Mouse (Mus musculus) liver, embryonic 15.5 days (tissue): ENCODE measurements at regions not wholly inside any gene's neighbourhood (a gene's known extent, or its start where the extent isn't known, plus 50 kb on each side); places are given as distances from the start of the nearest gene placed in this dataset.

Experiments used
- ATAC-seq: fragments of 200-750 bp; cut with Nextera tagmentation; 2 replicates; pipeline ENCODE4 v1.8.0; 2017; ENCODE audit warnings: moderate number of reproducible peaks, mild to moderate bottlenecking, moderate library complexity; ENCODE audit not compliant: insufficient read depth
- H3K27ac ChIP-seq: fragments of 300-500 bp; sonication (generic); replicated peaks from 2 replicates; pipeline ENCODE4 v1.5.1; 2015; ENCODE audit warnings: mild to moderate bottlenecking, inconsistent platforms
- H3K27me3 ChIP-seq: fragments of 300-500 bp; sonication (generic); 2 replicates; pipeline ENCODE4 v1.6.1; 2015; ENCODE audit warnings: mild to moderate bottlenecking, inconsistent platforms
- H3K36me3 ChIP-seq: fragments of 300-500 bp; sonication (generic); replicated peaks from 2 replicates; pipeline ENCODE4 v1.6.1; 2015; ENCODE audit warnings: moderate library complexity, mild to moderate bottlenecking, inconsistent platforms
- H3K4me1 ChIP-seq: fragments of 300-500 bp; sonication (generic); replicated peaks from 2 replicates; pipeline ENCODE4 v1.6.1; 2015; ENCODE audit warnings: inconsistent platforms
- H3K4me2 ChIP-seq: fragments of 300-500 bp; sonication (generic); 2 replicates; pipeline ENCODE4 v1.6.1; 2015; ENCODE audit warnings: moderate library complexity, mild to moderate bottlenecking, inconsistent platforms
- H3K4me3 ChIP-seq: fragments of 300-500 bp; sonication (generic); replicated peaks from 2 replicates; pipeline ENCODE4 v1.5.1; 2015; ENCODE audit warnings: mild to moderate bottlenecking, inconsistent platforms
- H3K9ac ChIP-seq: fragments of 300-500 bp; sonication (generic); 2 replicates; pipeline ENCODE4 v1.6.1; 2015; ENCODE audit warnings: moderate library complexity, mild to moderate bottlenecking, inconsistent platforms
- H3K9me3 ChIP-seq: fragments of 300-500 bp; sonication (generic); replicated peaks from 2 replicates; pipeline ENCODE4 v1.6.1; 2016; ENCODE audit warnings: inconsistent platforms
- WGBS: fragments of 180-500 bp; shearing (Covaris S2); methylation state at CpG from one replicate; pipeline ENCODE4 v1.1.7; 2015; ENCODE audit warnings: mixed read lengths; ENCODE audit not compliant: insufficient replicate concordance; 5-methylcytosine and 5-hydroxymethylcytosine counted together

DNA sequence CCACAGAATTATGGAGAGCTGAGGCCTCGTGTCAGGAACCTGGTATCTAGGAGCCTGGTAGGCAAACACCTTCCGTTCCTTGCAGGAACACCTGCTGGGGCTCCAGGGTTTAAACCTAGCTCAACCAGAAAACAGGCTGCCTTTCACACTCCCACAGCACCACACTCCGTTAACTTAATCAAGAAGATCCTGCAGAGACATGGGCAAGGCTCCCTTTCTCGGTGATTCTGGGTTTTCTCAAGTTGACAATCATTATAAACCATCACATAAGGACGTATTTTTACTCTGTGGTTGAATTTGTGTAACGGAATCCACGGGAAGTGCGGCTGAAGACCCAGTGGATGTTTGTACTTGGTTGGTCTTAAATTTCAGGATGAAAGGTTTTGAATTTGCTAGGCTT is 82.1 kb upstream of the Tmem178 start:
- no peak overlapping the region for H3K27ac ChIP-seq
- no peak overlapping the region for H3K4me2 ChIP-seq
- H3K36me3 ChIP-seq, result no peaks in the 10 kb centered on the region
- no peaks in the 10 kb centered on the region for H3K4me1 ChIP-seq
- 67% methylated on average over 8 of the region's 8 CpGs for WGBS
- H3K4me3 ChIP-seq, result no peak overlapping the region
- ATAC-seq, result no peak
- H3K9me3 ChIP-seq, result no peaks in the 10 kb centered on the region
- no peak overlapping the region for H3K9ac ChIP-seq
- no peaks in the 10 kb centered on the region for H3K27me3 ChIP-seq

DNA sequence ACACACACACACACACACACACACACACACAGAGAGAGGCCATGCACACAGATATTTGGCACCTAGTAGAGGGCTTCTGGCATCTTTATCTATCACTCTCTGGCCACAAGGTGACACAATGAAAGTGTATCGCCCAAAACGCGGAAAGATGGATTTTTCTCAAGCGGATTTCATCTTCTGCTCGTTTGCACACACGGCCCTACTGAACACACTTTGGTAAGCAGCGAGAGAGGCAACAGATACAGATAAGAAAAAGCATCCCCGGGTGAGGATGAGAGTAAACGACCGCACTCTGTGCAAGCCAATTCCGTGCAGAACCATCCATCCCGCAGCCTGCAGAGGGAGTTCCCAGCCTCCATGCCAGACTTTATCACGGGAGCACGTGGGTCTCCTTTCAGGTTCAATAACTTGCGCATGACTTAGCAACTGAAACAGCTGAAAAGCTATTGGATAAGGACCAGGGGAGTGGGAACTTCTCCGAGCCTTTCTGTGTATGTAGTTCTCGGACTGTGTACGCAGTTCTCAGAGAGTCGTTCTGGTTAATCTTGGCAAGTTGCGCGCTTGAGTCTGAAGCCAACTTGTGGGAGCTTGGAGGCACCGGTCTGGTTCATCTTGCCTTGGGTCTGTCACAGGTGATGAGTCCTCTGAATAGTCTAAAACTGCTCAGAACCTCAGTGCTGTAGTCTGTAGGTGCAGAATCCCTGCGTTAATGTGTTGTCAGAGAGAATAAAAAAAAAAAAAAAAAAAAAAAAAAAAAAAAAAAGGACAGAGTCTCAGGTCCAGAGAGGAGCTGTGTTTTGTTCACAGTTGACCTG is 97.2 kb upstream of the Tmem178 start:
- Histone ChIP-seq H3K27me3 (no peaks in the 10 kb centered on the region), H3K4me1 (no peaks in the 10 kb centered on the region), H3K9ac (no peak overlapping the region), H3K27ac (no peak overlapping the region), H3K4me3 (no peak overlapping the region), H3K4me2 (no peak overlapping the region), H3K36me3 (no peaks in the 10 kb centered on the region), H3K9me3 (no peaks in the 10 kb centered on the region)
- WGBS, result 66% methylated on average over 23 of the region's 23 CpGs
- ATAC-seq, result no peak

DNA sequence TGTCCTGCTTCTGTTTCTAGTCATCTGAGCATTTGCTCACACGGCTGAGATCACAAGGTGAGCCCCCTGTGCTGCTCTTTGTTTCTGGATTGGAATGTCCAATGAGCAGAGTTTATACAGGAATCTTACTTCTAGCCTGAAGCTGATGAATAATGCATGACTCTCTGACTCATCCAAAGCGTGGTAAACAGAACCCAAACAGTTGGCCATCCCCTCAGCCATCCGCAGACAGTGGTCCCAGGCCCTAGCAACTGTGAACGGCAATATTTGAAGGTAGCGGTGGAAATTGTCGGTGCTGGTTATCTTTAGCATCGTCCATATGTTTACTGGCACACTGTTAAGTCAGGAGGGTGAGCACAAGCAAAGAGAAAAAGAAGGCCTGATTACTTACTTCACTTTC is 99.1 kb upstream of the Tmem178 start:
- no peak overlapping the region for H3K27ac ChIP-seq
- no peaks in the 10 kb centered on the region for H3K27me3 ChIP-seq
- no peak overlapping the region for H3K9ac ChIP-seq
- H3K4me1 ChIP-seq, result no peaks in the 10 kb centered on the region
- no peak overlapping the region for H3K4me3 ChIP-seq
- H3K4me2 ChIP-seq, result no peak overlapping the region
- H3K9me3 ChIP-seq, result no peaks in the 10 kb centered on the region
- 71% methylated on average over 7 of the region's 7 CpGs for WGBS
- H3K36me3 ChIP-seq, result no peaks in the 10 kb centered on the region
- no peak for ATAC-seq

DNA sequence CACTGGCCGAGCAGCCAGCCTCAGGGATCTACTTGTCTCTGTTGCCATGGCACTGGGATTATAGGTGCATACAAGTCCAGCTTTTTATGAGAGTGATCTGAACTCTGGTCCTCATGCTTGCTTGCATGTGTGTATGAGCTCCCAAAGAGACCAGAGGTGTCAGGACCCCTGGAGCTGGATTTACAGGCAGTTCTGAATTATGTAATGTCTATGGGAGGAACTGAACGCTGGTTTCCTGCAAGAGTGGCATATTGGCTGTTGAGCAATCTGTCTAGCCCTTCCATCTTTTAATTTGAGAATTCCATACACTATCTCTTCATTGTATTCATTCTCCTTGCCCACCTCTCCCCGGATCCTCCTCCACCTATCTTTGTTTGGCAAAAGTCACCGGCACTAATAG is 102.5 kb upstream of the Tmem178 start:
- no peak for ATAC-seq
- Histone ChIP-seq H3K27ac (no peak overlapping the region), H3K4me2 (no peak overlapping the region), H3K36me3 (no peaks in the 10 kb centered on the region), H3K4me3 (no peak overlapping the region), H3K4me1 (no peaks in the 10 kb centered on the region), H3K9me3 (no peaks in the 10 kb centered on the region), H3K9ac (no peak overlapping the region), H3K27me3 (no peaks in the 10 kb centered on the region)
- whole genome bisulfite sequencing, result 56% methylated on average over 4 of the region's 4 CpGs

DNA sequence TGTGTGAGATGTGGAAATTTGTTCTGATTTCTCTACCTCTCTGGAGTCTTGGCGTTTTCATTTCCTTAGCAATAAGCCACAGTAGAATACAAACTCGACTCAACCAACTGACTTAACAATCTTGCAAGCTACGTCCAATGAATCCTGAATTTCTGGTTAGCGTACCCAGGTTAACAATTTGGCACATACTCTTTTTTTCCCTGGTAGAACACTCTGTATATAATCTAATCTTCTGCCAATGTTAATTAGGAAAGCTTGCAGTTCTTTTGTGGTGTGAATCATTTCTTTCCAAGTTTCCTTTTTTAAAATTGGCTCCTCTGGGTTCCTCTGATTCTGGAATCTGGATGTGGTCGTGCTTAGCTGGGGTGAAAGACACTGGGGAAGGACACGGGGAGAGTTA is 103.5 kb upstream of the Tmem178 start:
- WGBS, result 65% methylated on average over 6 of the region's 6 CpGs
- H3K27me3 ChIP-seq, result no peaks in the 10 kb centered on the region
- no peak overlapping the region for H3K9ac ChIP-seq
- no peak for ATAC-seq
- H3K27ac ChIP-seq, result no peak overlapping the region
- H3K36me3 ChIP-seq, result no peaks in the 10 kb centered on the region
- no peak overlapping the region for H3K4me3 ChIP-seq
- H3K4me2 ChIP-seq, result no peak overlapping the region
- no peaks in the 10 kb centered on the region for H3K9me3 ChIP-seq
- no peaks in the 10 kb centered on the region for H3K4me1 ChIP-seq

- no peaks in the 10 kb centered on the region for H3K36me3 ChIP-seq
- WGBS, result 72% methylated on average over 4 of the region's 4 CpGs
- H3K27me3 ChIP-seq, result no peaks in the 10 kb centered on the region
- no peaks in the 10 kb centered on the region for H3K4me1 ChIP-seq
- no peak for ATAC-seq
- no peak overlapping the region for H3K27ac ChIP-seq
- no peak overlapping the region for H3K4me3 ChIP-seq
- H3K9me3 ChIP-seq, result no peaks in the 10 kb centered on the region
- no peak overlapping the region for H3K4me2 ChIP-seq
- H3K9ac ChIP-seq, result no peak overlapping the region
These were observed 104.0 kb upstream of the Tmem178 start for GRCm38 (mm10) chr17:80840452-80840851.

GRCm38 (mm10) chr17:80834701-80835100 is 106.4 kb upstream of the Map4k3 start:
- Histone ChIP-seq H3K9ac (no peak overlapping the region), H3K36me3 (no peaks in the 10 kb centered on the region), H3K4me1 (no peaks in the 10 kb centered on the region), H3K4me2 (no peak overlapping the region), H3K4me3 (no peak overlapping the region), H3K9me3 (no peaks in the 10 kb centered on the region), H3K27ac (no peak overlapping the region), H3K27me3 (no peaks in the 10 kb centered on the region)
- ATAC-seq, result no peak

GRCm38 (mm10) chr17:80834176-80834517 is 105.9 kb upstream of the Map4k3 start:
- WGBS, result 34% methylated on average over 5 of the region's 5 CpGs
- Histone ChIP-seq H3K27me3 (no peaks in the 10 kb centered on the region), H3K36me3 (no peaks in the 10 kb centered on the region), H3K4me1 (no peaks in the 10 kb centered on the region), H3K4me3 (no peak overlapping the region), H3K27ac (no peak overlapping the region), H3K9me3 (no peaks in the 10 kb centered on the region), H3K4me2 (peak overlapping the region; percentile 26), H3K9ac (no peak overlapping the region)
- no peak for ATAC-seq

DNA sequence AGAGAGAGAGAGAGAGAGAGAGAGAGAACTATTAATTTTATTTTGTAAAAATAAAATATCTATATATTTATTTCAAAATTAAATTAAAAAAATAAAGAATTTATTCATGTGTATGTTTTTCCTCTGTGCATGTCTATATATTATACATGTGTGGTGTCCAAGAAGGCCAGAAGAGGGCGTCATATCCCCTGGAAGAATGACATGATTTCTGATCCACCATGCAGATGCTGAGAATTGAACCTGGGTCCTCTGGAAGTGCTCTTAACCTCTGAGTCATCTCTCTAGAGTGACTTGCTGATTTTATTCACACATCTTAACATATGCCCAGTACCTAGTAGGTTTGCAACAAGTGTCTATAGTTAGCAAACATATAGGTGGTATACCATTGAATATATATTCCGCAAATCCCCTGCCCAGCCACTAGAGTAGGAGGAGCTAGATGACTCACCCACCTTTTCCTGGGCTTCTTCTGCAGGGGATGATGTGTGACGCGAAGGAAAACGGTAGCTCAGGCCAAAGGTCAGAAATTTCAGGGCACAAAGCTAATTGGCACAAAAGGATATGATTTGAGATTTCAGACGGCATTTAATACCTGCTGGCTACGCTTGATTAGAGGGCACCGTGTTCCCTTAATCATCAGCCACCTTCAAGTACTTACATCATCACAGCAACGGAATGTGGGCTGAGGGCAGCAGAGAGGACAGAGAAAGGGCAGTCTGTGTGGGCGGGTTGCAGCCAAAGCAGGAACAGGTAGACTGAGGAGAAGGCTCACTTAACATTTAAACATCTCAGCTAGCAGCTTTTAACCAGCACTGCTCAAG is 105.3 kb upstream of the Map4k3 start:
- Histone ChIP-seq H3K4me1 (no peaks in the 10 kb centered on the region), H3K9me3 (no peaks in the 10 kb centered on the region), H3K4me2 (peak overlapping the region; percentile 26), H3K27ac (no peak overlapping the region), H3K36me3 (no peaks in the 10 kb centered on the region), H3K9ac (no peak overlapping the region), H3K4me3 (no peak overlapping the region), H3K27me3 (no peaks in the 10 kb centered on the region)
- 26% methylated on average over 10 of the region's 10 CpGs for whole genome bisulfite sequencing
- ATAC-seq, result peak; percentile 34; the same call in 1 of the 2 replicates

DNA sequence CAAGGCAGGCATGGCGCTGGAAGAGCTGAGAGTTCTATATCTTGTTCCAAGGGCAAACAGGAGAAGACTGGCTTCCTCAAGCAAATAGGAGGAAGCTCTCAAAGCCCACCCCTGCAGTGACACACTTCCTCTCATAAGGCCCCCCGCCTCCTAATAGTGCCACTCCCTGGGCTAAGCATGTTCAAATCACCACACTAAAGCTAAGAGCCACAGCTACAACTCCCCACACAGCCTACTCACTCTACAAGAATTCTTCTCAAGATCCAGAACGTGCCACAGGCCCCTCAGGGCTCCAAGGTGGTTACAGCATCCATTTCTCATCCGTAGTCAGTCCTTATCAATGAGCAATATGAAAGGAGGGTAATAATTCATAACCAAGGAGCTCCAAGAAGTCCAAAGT is 103.4 kb upstream of the Map4k3 start:
- 46% methylated on average over 4 of the region's 4 CpGs for WGBS
- Histone ChIP-seq H3K27ac (no peak overlapping the region), H3K9me3 (no peaks in the 10 kb centered on the region), H3K4me3 (no peak overlapping the region), H3K4me2 (no peak overlapping the region), H3K9ac (no peak overlapping the region), H3K36me3 (no peaks in the 10 kb centered on the region), H3K4me1 (peaks cover 3% of the 10 kb centered on the region; the same call in 1 of the 2 replicates), H3K27me3 (no peaks in the 10 kb centered on the region)
- ATAC-seq, result no peak

GRCm38 (mm10) chr17:80827896-80828295 is 99.6 kb upstream of the Map4k3 start:
- 54% methylated on average over 2 of the region's 2 CpGs for WGBS
- Histone ChIP-seq H3K27ac (no peak overlapping the region), H3K9ac (no peak overlapping the region), H3K9me3 (no peaks in the 10 kb centered on the region), H3K36me3 (no peaks in the 10 kb centered on the region), H3K4me3 (no peak overlapping the region), H3K4me2 (no peak overlapping the region), H3K27me3 (no peaks in the 10 kb centered on the region), H3K4me1 (peaks cover 17% of the 10 kb centered on the region)
- no peak for ATAC-seq
